Mouse (Mus musculus) liver, embryonic 16.5 days (tissue): ENCODE results near the gene Msmb. TPM values are rescaled to one million over a fixed set of nuclear protein-coding genes. Genes with fewer than 3 reads are reported as not detected.
"Not testable (repeated sequence)": the region's sequence is repeated elsewhere in the genome, so short reads cannot be mapped to it uniquely, and the experiment has no call there.

ENCODE experiments used
- ATAC-seq: fragments of 200-750 bp; cut with Nextera tagmentation; 2 replicates; pipeline ENCODE4 v1.8.0; 2017; ENCODE audit warnings: low read depth, mild to moderate bottlenecking, moderate number of reproducible peaks, moderate library complexity
- H3K27ac ChIP-seq: fragments of 300-500 bp; sonication (generic); 2 replicates; pipeline ENCODE4 v1.5.1; 2014; ENCODE audit warnings: mild to moderate bottlenecking, low read length
- H3K27me3 ChIP-seq: fragments of 300-500 bp; sonication (generic); 2 replicates; pipeline ENCODE4 v1.6.1; 2014; ENCODE audit warnings: low read depth, low read length, mixed read lengths; ENCODE audit not compliant: control insufficient read depth, insufficient read depth
- H3K36me3 ChIP-seq: fragments of 300-500 bp; sonication (generic); 2 replicates; pipeline ENCODE4 v1.6.1; 2014; ENCODE audit warnings: mild to moderate bottlenecking; ENCODE audit not compliant: control insufficient read depth, insufficient read depth
- H3K4me1 ChIP-seq: fragments of 300-500 bp; sonication (generic); 2 replicates; pipeline ENCODE4 v1.6.1; 2014; ENCODE audit warnings: low read depth, low read length, mixed read lengths; ENCODE audit not compliant: control insufficient read depth
- H3K4me2 ChIP-seq: fragments of 300-500 bp; sonication (generic); 2 replicates; pipeline ENCODE4 v1.6.1; 2014; ENCODE audit warnings: low read depth, low read length, mixed read lengths
- H3K4me3 ChIP-seq: fragments of 300-500 bp; sonication (generic); 2 replicates; pipeline ENCODE4 v1.5.1; 2014; ENCODE audit warnings: low read depth, mild to moderate bottlenecking, low read length
- H3K9ac ChIP-seq: fragments of 300-500 bp; sonication (generic); 2 replicates; pipeline ENCODE4 v1.6.1; 2014; ENCODE audit warnings: low read depth, low read length
- H3K9me3 ChIP-seq: fragments of 300-500 bp; sonication (generic); replicated peaks from 2 replicates; pipeline ENCODE4 v1.6.1; 2016; ENCODE audit warnings: low read length; ENCODE audit not compliant: control insufficient read depth
- WGBS: fragments of 180-500 bp; shearing (Covaris S2); extraction: QIAGEN DNeasy Blood & Tissue Kit; methylation state at CpG from one replicate; pipeline ENCODE4 v1.1.7; 2014; ENCODE audit not compliant: insufficient replicate concordance; 5-methylcytosine and 5-hydroxymethylcytosine counted together
- polyA plus RNA-seq: library from polyadenylated mRNA; unstranded; fragments of >200 nt; fragmentation: Nextera tagmentation; extraction: Ambion mirVana; gene quantifications from 2 replicates; pipeline ENCODE4 v1.2.1, GENCODE M21; 2015

Gene Msmb
- polyA plus RNA-seq, 1 experiment from 2014 or later, result not detected

GRCm38 (mm10) chr14:32179393-32180195 is 37.8 kb downstream of the Msmb start:
- no peaks in the 10 kb centered on the region for H3K9me3 ChIP-seq
- 63% methylated on average over 10 of the region's 10 CpGs for WGBS
- no peak overlapping the region for H3K9ac ChIP-seq
- H3K4me1 ChIP-seq, result peaks cover 4% of the 10 kb centered on the region; the same call in 1 of the 2 replicates
- ATAC-seq, result peak; percentile 42
- no peak overlapping the region for H3K4me3 ChIP-seq
- peaks cover 63% of the 10 kb centered on the region for H3K36me3 ChIP-seq
- no peak overlapping the region; the same call in 1 of the 2 replicates for H3K27ac ChIP-seq
- H3K4me2 ChIP-seq, result no peak overlapping the region
- H3K27me3 ChIP-seq, result no peaks in the 10 kb centered on the region

GRCm38 (mm10) chr14:32180861-32181260 is 39.0 kb downstream of the Msmb start:
- no peak overlapping the region for H3K27ac ChIP-seq
- H3K4me3 ChIP-seq, result no peak overlapping the region
- H3K9me3 ChIP-seq, result no peaks in the 10 kb centered on the region
- H3K36me3 ChIP-seq, result peaks cover 63% of the 10 kb centered on the region
- no peaks in the 10 kb centered on the region for H3K27me3 ChIP-seq
- no peak overlapping the region for H3K9ac ChIP-seq
- 79% methylated on average over 6 of the region's 6 CpGs for WGBS
- ATAC-seq, result peak; percentile 47; the same call in 1 of the 2 replicates
- peaks cover 4% of the 10 kb centered on the region; the same call in 1 of the 2 replicates for H3K4me1 ChIP-seq
- H3K4me2 ChIP-seq, result no peak overlapping the region

- Histone ChIP-seq H3K9ac (no peak overlapping the region), H3K4me2 (no peak overlapping the region), H3K27ac (no peak overlapping the region), H3K27me3 (no peaks in the 10 kb centered on the region), H3K4me1 (peaks cover 4% of the 10 kb centered on the region; the same call in 1 of the 2 replicates), H3K4me3 (no peak overlapping the region), H3K9me3 (no peaks in the 10 kb centered on the region), H3K36me3 (peaks cover 74% of the 10 kb centered on the region)
- 84% methylated on average over 4 of the region's 4 CpGs for whole genome bisulfite sequencing
- no peak for ATAC-seq
Observed at GRCm38 (mm10) chr14:32183846-32184245, 42.0 kb downstream of the Msmb start.

- Histone ChIP-seq H3K9ac (no peak overlapping the region), H3K4me1 (peaks cover 4% of the 10 kb centered on the region), H3K4me3 (no peak overlapping the region), H3K4me2 (no peak overlapping the region), H3K27ac (peak overlapping the region; percentile 60), H3K36me3 (peaks cover 37% of the 10 kb centered on the region), H3K9me3 (no peaks in the 10 kb centered on the region), H3K27me3 (no peaks in the 10 kb centered on the region)
- peak; percentile 81 for ATAC-seq
- 75% methylated on average over 6 of the region's 6 CpGs for WGBS
Observed at GRCm38 (mm10) chr14:32190627-32191391, 49.0 kb downstream of the Msmb start.

- peaks cover 4% of the 10 kb centered on the region for H3K4me1 ChIP-seq
- peaks cover 31% of the 10 kb centered on the region for H3K36me3 ChIP-seq
- no peak overlapping the region for H3K9ac ChIP-seq
- no peak overlapping the region for H3K4me2 ChIP-seq
- no peaks in the 10 kb centered on the region for H3K9me3 ChIP-seq
- no peak overlapping the region for H3K4me3 ChIP-seq
- no peaks in the 10 kb centered on the region for H3K27me3 ChIP-seq
- ATAC-seq, result no peak
- WGBS, result 54% methylated on average over 5 of the region's 5 CpGs
- peak overlapping the region; percentile 24; the same call in 1 of the 2 replicates for H3K27ac ChIP-seq
Observed at GRCm38 (mm10) chr14:32191926-32192325, 50.1 kb downstream of the Msmb start.

GRCm38 (mm10) chr14:32192437-32192836 is 50.6 kb downstream of the Msmb start:
- Histone ChIP-seq H3K27me3 (no peaks in the 10 kb centered on the region), H3K9ac (no peak overlapping the region), H3K4me2 (no peak overlapping the region), H3K36me3 (peaks cover 31% of the 10 kb centered on the region), H3K9me3 (no peaks in the 10 kb centered on the region), H3K4me3 (no peak overlapping the region), H3K4me1 (peaks cover 4% of the 10 kb centered on the region), H3K27ac (no peak overlapping the region)
- 27% methylated on average over 3 of the region's 3 CpGs for WGBS
- ATAC-seq, result peak; percentile 41; the same call in 1 of the 2 replicates

- not testable (repeated sequence) for H3K9ac ChIP-seq, H3K27me3 ChIP-seq, H3K9me3 ChIP-seq, H3K4me1 ChIP-seq, H3K4me3 ChIP-seq, H3K4me2 ChIP-seq, ATAC-seq, H3K27ac ChIP-seq
- peaks cover 32% of the 10 kb centered on the region for H3K36me3 ChIP-seq
- WGBS, result 64% methylated on average over 5 of the region's 5 CpGs
Observed at GRCm38 (mm10) chr14:32193557-32193956, 51.7 kb downstream of the Msmb start.

GRCm38 (mm10) chr14:32201354-32201753 is 59.5 kb downstream of the Msmb start:
- Histone ChIP-seq H3K4me1 (peaks cover 20% of the 10 kb centered on the region), H3K9ac (peak overlapping the region; percentile 100), H3K4me2 (peak overlapping the region; percentile 78), H3K36me3 (peaks cover 20% of the 10 kb centered on the region), H3K9me3 (no peaks in the 10 kb centered on the region; the same call in 1 of the 2 replicates), H3K4me3 (peak overlapping the region; percentile 100), H3K27me3 (no peaks in the 10 kb centered on the region), H3K27ac (peak overlapping the region; percentile 79)
- WGBS, result under 1% methylated on average over 24 of the region's 26 CpGs
- peak; percentile 42 for ATAC-seq
